Mouse (Mus musculus) hindlimb bud, embryonic 11.5 days (tissue): ENCODE data around the gene Pds5a.
A peak's percentile ranks its signal among the peaks of the same experiment; 100 is the strongest.
"Not testable (repeated sequence)": the region's sequence is repeated elsewhere in the genome, so short reads cannot be mapped to it uniquely, and the experiment has no call there.

ENCODE experiments used
- DNase-seq: peaks from one replicate; pipeline ENCODE4 v3.0.0-alpha.2; 2012; ENCODE audit warnings: low read depth, low spot score; ENCODE audit errors: extremely low spot score

The Pds5a gene

DNA sequence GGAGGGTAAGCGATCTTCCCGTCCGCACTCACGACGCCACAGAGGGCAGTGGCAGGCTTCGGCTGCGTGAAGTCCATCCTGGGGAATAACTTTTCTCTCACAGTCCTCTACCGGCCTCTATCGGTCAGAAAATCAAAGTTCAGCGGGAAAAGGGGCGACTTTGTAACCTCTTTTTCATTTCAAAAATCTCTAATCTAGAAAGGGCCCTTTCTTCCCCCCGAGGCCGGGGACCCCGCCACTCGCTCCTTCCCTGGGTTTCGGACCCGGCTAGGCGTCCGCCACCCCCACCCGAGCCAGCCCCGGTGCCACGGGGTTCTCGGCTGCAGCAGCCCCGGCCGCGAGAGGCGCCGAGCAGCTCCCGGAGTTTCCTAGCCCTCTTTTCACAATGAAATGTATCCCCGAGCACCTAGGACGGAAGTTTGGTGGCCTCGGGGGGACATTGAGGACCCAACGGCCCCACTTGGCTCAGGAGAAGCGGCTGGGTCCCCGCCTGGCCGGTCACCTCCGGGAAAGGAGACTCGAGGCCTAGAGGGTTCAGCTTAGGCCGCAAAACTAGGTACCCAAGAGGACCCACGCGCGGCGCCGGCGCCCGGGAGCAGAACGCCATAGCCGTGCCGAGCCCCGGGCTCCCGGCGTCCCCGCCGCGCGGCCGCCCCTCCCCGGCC is 1.1 kb downstream of the Pds5a start:
- peak; percentile 64 for DNase-seq

DNA sequence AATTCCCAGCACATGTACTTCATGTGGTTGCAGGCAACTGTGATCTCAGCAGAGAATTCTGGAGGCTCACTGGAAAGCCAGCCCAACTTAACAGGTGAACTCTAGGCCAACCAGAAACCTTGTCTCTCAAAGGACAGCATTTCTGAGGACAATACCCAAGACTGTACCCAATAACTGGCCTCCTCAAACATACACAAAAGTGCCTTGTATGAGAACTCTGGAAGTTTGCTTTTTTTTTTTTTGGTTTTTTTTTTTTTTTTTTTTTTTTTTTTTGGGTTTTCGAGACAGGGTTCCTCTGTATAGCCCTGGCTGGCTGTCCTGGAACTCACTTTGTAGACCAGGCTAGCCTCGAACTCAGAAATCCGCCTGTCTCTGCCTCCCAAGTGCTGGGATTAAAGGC is 4.0 kb downstream of the Pds5a start:
- DNase-seq: not testable (repeated sequence)

DNA sequence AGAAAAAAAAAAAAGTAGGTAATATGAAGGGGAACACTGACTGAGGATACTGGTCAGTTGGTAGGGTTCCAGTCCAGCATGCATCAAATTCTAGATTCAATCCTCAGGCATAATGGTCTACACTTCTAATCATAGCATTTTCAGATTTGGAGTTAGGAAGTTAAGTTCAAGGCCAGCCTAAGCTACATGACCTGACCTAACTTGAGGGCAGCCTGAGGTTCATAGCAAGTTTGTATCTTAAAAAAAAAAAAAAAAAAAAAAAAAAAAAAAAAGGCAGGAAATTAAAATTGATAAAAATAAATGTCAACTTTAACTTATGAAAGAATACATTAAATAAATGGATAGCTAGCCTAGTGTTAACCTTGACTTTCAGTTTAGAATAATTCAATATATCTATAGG is 5.1 kb downstream of the Pds5a start:
- no peak for DNase-seq

DNA sequence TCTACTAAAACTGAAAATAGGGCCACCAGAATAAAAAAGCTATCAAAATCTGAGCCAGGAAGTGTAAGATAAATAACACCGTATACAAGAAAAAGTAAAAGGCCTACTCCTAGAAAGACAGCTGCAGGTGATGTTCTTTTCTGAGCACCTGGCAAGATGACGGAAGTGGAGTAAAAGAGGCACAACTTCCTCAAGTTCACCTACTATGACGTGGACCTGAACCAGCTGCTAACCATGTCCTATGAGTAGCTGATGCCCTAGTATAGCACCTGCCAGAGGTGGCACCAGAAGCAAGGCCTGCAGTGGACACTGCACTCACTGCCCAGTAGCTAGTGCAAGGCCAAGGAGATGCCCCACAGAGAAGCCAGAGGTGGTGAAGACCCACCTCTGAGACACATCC is 9.3 kb downstream of the Pds5a start:
- DNase-seq: no peak

DNA sequence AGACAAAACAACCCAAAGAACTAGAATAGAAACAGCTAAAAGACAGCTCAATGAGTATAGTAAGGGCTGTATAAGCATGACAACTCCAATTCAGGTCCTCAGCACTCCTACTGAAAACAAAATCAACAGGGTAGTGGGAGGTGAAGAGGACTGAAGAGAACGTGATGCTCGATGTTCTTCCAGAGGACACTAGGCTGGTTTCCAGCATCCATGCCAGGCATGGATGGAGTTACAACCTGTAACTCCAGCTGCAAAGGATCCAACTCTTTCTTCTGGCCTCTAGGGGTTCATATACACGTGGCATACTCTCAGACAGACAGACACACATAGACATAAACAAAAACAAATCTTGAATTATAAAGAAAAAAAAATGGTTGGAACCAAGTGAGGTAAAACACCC is 11.3 kb downstream of the Pds5a start:
- no peak for DNase-seq

DNA sequence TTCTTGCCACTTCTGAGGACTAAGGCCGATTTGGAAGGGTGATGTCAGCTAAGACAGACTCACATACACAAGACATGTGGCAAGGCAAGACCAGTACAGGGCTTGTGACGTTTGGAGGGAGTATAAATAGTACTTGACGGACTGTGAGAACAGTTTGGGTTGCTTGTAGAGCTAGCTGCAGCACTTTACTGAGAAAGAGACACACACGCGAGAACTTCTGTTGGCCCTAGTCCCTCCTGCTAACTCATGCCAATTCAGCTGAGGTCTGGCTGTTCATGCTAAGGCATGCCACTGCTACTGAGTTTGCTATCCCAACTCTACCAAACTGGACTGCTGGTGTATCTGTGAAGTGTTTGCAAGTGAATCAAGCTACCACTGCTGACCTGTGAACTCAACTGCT is 19.2 kb downstream of the Pds5a start:
- no peak for DNase-seq

DNA sequence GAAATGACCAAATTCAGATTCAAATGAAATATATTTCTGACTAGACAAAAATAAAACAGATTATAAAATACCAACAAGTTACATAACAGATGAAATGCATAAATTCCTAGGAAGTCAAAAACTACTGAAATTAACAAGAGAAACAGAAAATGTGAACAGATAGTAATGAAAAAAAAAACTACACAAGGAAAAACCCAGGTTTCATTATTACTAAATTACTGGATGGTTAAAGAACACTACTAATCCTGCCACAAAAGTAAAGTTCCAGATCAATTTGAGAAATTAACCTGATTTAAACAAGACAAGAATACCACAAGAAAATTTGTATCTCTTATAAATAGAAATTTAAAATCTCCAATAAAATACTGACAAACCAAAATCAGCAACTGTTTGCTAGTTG is 25.9 kb downstream of the Pds5a start:
- no peak for DNase-seq

DNA sequence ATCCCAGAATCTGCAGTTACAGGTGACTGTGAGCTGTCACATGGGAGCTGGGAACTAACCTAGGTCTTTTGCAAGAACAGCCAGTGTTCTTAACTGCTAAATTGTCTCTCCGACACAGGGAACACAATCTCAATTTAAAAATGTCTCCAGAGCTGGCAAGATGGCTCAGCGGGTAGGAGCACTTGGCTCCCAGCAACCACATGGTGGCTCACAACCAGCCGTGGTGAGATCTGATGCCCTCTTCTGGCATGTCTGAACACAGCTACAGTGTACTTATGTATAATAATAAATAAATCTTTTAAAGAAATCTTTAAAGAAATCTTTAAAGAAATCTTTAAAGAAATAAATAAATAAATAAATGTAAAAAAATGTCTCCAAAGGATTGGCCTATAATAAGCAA is 30.4 kb downstream of the Pds5a start:
- DNase-seq: no peak

DNA sequence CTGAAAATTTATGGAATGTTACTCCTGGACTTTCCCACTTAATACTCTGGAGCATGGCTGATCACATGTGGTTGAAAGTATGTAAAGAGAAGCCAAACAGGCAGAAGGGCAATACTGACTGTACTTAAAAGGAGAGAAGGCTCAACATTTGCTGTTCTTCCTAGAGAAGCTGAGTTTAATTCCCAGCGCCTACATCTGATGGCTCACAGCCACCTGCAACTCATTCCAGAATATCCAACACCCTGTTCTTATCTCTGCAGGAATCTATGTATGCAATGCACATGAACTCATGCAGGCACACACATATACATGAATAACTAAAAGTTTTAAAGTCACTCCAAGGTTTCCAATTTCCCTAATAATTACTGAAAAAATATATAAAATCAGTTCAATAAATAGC is 32.7 kb downstream of the Pds5a start:
- DNase-seq: no peak

DNA sequence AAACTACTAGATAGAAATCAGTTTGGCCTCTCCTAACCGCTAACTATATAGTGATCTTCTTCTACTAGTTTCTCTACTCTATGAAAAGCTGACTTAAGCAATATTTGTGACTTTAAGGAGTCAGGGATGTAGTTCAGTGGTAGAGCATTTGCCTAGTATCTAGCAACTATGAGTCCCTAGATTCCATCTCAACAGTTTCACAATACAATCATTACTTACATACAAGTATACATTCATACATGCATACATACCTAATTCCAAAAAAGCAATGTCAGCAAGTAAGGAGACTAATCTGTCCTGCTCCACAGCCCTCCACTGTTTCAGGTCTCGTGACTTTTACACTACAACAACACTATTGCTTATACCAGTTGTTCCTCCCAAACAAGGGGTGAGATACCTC is 36.1 kb downstream of the Pds5a start:
- no peak for DNase-seq

DNA sequence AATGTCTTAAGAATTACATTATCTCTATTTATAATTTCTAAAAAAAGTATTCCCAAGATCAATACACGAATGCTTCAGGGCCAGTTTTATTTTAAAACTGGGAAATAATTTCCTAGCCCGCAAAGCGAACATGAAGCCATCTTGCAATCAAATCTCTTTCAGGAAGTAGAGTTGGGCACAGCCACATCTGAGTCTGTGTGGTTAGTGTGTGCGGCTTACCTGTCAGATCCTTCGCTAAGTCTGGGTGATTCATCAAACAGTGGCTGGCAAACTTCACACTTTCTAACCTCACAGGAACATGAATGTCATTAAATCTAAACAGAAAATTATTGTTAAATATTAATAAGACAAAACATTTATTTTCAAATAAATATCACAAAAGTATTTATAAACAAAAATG is 44.3 kb downstream of the Pds5a start:
- DNase-seq: no peak

DNA sequence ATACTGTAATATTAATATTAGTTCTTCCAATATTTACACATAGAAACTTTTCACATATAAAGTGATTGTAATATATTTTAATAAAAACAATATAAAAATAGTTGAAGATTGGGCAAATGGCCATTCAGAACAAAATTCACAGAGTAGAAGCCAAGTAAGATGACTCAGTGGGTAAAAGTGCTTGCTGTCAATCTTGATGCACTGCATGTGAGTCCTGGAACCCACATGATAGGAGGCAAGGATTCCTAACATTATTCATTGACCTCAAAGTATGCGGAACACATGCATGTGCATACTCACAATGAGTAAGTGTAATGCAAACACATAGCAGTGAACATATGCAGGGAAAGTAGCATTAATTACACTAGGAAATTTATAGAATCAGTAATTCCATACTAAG is 59.2 kb downstream of the Pds5a start:
- no peak for DNase-seq

DNA sequence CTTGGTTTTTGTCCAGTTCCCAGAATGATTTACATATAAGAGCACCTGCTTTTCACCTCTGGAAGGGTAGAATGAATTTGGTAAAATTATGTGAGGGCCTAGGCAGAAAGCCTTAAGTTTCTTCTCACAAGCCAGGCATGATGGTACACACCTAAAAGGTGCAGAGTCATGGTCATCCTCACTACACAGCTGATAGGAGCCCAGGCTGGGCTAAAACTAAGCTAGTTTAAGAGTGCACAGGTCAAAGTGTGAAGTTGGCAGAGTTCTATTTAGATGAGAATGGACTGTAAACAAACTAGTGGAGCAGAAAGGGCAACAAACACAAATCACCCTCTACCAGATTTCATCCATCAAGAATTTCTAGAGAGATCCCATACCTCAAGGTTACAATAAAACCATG is 73.7 kb downstream of the Pds5a start:
- DNase-seq: no peak

DNA sequence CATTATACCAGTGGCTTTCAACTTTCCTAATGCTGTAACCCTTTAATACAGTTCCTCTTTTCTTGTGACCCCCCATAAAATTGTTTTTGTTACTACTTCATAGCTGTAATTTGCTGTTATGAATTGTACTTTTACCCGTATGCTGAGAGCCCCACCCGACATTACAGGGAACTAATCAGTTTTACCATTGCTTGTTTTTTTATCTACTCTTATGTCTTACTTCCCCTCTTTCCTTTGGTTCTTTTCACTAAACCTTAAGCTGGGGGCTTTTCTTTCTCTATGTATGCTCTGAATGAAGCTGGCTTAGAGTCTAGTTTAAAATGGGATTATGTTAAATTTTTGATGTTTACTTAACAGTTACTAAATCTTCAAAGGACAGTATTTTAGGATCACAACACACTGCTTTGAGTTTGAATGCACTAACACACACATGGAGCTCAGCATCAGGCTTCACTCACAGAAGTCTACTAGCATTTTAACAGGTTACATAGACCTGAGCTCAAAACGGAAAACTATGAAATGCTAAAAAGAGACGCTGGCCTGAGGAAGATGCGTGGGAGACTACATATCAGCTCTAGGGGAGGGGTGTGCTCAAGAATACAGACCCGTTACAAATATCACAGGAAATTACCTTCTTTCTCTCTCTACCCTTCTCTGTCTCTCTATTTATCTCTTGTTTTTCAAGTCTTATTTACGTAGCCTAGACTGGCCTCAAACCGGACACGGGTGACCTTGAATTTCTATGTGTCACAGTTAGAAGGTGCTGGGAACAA is 84.7 kb downstream of the Pds5a start:
- DNase-seq: no peak

DNA sequence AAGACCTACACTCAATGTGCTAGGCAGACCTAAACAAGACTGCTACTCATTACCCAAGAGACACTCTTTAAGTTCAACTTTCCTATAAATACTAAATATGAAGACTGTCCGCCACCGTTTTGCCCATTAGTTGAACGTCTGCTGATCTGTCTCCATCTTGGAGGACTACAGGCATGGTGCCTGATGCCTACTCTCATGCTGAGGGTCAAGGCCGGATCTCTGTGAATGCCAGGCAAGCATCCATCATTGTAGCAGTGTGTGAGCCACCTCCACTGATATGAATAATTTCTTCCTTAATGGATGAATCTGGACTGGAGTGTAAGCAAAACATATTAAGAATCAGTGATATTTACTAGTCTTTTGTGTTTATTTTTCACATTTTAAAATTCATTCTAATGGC is 87.5 kb downstream of the Pds5a start:
- no peak for DNase-seq

DNA sequence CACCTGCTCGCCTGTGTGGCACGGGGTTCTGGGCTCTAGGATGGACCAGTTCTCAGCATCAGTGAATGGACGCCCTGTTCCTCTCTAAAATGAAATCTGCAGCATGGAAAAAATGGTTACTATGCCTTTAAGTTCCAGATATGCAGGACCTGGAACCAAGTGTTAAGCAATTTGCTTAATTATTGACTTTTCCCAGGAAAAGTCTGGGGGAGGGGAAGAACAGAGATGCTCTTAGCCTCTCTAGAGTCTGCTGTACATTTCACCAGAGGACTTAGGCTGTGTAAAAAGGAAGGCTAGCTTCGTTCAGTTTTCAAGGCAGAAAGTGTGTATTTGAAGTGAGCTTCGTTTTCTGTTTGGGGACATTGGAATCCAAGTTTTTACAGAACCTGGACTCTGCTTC is 88.3 kb downstream of the Pds5a start:
- DNase-seq: no peak

DNA sequence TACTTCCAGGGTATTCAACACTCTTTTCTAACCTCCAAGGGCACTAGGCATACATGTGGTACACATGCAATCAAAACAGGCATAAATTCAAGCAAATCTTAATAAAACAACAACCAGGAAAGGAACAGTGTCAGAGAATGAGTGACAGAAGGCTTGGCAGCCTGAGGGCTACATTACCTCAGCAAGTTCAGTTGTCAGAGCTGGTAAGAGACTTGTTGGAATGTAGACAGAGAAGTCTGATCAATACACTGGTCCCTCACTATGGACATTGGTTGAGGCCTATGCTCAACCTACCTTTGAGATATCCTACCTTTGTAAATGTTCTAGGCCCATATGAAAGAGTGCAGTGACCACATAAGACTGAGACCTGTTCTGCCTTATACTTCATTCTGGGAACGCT is 91.3 kb downstream of the Pds5a start:
- no peak for DNase-seq

DNA sequence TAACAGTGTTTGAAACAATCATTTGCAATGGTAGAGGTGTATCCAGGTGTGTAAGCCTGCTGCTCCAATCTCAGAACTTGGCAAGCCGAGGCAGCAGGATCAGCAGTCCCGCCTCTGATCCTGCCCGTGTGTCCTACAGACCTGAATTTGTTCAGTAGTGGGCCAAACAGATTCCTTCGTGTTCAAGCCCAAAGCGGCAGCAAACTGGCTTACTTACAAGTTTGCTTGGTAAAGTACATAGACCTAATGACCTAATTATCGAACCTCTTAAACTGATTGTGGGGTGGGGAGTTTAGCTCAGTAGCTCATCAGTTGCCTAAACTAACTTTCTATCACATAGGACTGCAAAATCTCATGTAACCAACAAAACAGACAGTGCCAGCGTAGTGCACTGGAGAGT is 98.4 kb downstream of the Pds5a start:
- no peak for DNase-seq

DNA sequence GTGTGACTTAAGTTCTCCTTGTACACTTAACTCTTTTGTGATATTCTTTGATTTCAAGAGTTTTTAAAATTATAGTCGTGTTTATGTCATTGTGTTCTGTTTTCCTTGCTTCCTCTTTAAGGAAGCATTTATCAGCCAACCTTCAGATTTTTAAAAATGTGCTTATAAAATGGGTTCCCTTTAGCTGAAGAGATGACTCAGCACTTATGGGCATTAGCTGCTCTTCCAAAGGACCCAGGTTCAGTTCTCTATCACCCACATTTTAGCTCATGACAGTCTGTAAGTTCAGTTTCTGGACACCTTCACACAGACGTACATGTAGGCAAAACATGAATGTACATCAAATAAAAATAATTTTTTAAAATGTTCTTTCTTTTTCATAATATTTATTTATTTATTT is 105.7 kb downstream of the Pds5a start:
- no peak for DNase-seq

DNA sequence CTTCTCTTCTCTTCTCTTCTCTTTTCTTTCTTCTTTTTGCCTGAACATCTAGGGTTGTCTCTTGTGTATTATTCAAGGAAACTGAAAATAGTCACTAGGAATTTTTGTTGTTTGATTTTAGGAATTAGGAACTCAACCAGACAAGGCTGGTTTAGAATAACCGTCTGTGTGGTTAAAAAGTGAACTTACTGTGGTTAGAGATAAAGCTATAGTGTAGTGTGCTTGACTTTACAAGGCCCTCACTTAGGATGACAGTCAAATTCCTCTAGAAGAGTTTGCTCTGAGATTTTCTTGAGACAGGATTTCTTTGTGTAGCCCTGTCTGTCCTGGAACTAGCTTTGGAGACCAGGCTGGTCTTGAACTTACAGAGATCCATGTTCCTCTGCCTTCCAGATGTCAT is 107.9 kb downstream of the Pds5a start:
- no peak for DNase-seq

DNA sequence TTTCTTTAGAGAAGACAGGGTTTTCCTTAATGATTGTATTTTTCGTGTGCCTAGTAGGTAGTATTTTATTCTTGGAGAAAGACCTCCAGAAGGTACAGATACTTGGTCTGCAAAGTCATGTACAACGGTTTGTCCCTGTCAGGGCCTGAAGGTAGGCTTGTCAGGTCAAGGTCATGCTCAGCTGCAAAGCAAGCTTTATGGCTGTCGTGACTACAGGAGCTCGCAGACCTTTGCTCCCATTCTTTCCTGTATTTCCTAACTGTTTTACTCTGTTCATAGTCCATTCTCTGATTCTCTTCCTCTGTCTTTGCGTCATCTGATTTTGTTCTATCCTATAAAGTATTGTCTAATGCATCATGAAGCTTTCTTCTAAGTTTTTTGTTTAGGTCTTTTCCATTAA is 111.8 kb downstream of the Pds5a start:
- no peak for DNase-seq

DNA sequence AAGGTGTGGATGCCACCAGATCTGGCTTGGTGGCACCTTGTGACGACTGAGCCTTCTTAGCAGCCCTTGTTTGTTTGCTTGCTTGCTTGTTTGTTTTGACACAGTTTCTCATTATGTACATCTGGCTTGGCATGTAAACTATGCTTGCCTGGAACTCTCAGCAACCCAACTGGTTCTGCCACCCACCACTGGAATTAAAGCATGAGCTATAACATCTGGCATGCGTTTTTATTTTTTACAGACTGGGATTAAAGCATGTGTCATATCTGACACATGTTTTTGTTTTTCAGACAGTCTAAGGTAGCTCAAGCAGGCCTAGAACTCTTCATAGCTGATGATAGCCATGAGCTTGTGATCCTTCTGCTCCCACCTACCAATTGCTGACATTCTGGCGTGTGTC is 119.5 kb downstream of the Pds5a start:
- DNase-seq: no peak

DNA sequence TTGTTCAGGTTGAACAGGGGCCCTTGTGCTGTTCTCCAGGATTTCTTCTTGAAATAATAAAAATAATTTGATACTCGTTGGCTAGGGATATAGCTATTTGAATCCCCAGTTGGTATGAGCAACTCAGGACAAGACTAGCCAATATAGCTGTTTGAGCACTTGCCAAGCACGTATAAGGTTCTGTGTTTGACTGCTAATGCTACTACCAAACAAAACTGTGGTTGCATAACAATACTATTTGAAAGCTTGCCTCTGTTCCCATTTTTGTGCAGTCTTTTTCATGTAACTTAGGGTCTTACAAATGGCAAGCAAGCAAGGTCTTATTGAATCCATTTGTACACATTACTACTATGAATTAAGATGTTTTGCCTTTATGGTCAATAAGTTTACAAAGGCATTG is 122.2 kb downstream of the Pds5a start:
- DNase-seq: no peak
